Mouse (Mus musculus) c-Kit-positive CD71-positive TER-119-positive erythroid progenitor cells, embryonic 14.5 days (primary cell): ENCODE results near the gene Zfp661.
"Not testable (repeated sequence)": the region's sequence is repeated elsewhere in the genome, so short reads cannot be mapped to it uniquely, and the experiment has no call there.

Source experiments
- DNase-seq: peaks from one replicate; pipeline ENCODE4 v3.0.0-alpha.2; 2013; ENCODE audit warnings: low spot score

The Zfp661 gene

GRCm38 (mm10) chr2:127586694-127587513 lies at the start of gene Zfp661, which contains the start of gene Mrps5:
Gene Zfp661 (minus strand): TSS chr2:127587094.
Gene Mrps5 (plus strand): TSS chr2:127587222.
- peak; percentile 84 for DNase-seq

DNA sequence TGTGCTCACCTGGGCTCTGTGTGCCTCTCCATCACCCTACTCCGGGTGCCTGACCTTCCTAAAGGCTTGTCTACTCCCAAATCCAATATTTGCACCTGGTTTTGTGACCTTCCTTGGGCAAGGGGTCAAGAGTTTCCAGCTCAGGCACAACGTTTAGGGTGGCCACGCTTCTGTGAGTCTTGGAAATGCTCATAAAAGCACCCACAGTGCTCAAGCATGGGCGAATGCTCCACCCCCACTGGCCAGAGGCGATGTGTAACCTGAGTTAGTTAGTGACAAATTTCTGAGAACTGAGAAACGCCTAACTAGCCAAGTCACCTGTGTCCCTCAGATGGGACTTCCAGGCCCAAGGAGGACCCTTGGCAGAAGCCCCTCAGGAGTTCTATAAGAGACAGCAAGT lies 48.7 kb upstream of the Zfp661 start:
- no peak for DNase-seq

DNA sequence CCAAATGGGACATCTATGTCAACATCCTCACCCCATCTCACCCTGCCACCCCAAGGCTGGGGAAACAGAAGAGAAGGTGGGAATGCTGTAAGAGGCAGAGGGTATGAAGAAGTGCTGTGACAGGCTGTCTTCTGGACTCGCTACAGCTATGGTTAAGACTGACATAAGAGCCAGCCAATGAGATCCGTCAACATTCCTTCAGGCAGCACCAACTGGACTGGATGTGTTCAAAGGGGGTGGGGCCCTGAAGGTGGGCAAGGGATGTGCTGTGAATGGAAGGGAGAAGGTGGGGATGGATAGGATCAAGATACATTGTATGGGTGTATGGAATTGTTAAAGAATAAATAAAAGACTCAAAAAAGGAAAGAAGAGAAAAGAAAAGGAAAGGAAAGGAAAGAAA lies 45.7 kb upstream of the Zfp661 start:
- no peak for DNase-seq

GRCm38 (mm10) chr2:127627990-127628570 lies 41.2 kb upstream of the Zfp661 start:
- DNase-seq, result no peak

GRCm38 (mm10) chr2:127627354-127627753 lies 40.5 kb upstream of the Zfp661 start:
- DNase-seq, result no peak

DNA sequence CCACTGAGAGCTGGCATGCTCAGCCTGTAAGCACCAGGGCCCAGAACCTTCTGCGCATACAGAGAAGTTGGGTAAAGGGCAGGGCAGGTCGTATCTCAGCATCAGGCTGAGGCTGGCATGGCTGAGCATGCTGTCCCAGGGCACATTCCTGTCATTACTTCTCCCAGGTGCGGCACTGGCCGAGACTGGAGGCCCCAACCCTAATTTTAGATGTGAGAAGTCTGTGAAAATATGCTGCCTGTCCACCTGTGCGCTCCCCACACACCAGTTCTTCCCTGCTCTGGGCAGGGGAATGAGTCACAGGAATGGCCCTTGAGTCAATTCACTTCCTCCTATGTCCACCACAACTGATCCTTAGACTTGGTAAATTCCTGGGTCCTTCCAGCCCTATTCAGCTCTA lies 38.8 kb upstream of the Zfp661 start:
- no peak for DNase-seq

DNA sequence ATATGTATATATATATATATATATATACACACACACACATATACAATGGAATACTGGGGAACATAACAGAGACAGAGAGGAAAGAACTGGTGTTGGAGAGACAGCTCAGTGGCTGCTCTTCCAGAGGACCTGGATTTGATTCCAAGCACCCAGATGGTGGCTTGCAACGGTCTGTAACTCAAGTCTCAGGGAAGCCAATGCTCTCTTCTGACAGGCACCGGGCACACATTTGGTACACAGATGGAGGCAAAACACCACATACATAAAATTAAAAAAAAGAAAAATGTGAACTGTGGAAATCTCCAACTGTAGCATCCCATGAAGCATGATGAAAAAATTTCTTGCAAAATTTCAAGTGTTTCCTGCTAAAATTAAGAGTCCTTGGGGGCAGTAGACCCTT lies 37.9 kb upstream of the Zfp661 start:
- DNase-seq, result no peak

DNA sequence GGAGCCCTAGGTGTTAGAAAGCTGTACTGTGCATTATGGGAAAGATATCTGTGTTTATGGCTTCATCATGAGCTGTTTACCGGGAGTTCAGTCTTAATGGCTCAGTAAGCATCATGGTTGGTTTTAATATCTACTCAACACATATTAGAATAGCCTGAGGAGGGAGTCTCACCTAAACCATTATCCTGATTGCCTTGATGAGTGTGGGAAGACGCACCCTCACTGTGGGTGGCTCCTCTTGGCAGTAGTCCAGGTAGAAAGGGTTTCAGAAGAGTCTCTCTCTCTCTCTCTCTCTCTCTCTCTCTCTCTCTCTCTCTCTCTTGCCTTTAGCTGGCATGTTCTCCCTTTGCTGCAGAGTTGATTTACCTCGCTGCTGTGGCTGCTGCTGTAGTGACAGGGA lies 35.2 kb upstream of the Zfp661 start:
- no peak for DNase-seq

- no peak for DNase-seq
These were observed 32.4 kb upstream of the Zfp661 start for GRCm38 (mm10) chr2:127619311-127619710.

- DNase-seq, result no peak
These were observed 25.4 kb upstream of the Zfp661 start for GRCm38 (mm10) chr2:127612288-127612687.

GRCm38 (mm10) chr2:127611386-127611785 lies 24.5 kb upstream of the Zfp661 start:
- DNase-seq, result no peak

DNA sequence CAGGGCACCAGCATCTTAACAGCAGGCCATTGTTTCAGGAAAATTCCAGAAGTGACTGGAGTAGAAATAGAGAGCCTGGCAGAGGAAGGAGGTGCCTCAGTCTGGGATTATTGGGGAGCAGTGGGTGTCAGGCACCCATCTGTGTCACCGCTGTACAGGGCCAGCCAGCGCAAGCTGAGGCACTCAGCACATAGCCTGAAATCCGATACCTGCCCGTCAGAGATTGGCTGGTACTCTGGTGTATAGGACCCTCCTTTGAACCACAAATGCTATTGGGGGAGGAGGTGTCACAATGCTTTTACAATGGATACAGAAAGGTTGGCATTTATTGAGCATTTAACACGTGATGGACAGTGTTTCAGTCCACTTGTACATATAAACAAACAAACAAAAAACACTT lies 22.1 kb upstream of the Zfp661 start:
- DNase-seq, result no peak

DNA sequence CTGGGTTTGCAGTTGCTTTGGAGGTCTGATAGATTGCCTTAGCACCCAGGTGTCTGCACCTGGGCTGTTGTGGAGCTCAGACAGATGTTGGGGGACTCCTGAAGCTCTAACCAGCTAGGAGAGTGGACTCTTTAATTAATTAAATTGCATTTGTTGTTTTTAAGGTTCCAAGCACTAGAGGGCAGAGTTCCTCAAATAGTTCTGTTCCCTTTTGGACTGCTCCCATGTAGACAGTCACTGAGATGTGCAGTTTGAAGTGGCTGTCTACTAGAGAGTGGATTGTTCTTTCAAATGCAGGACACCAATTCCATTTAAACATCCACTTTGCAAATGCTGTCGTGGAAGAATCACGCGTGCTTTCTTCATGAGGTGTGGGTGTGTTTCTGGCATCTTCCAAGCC lies 21.3 kb upstream of the Zfp661 start:
- DNase-seq, result peak; percentile 19

DNA sequence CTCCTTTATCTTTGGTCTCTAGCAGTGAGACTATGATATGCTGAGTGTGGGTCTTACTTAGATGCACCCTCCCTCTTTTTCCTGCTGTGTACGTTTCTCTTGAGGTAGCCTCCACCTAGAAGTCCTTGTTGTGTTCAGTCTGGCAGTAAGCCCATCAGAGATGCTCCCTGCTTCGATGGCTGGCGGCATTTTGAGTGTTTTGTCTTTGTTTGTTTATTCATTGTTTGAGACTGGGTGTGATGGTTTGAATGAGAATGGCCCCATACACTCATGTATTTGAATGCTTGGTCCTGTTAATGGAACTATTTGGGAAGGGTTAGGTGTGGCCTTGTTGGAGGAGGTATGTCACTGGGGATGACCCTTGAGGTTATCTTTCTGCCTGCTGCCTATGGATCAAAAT lies 18.3 kb upstream of the Zfp661 start:
- DNase-seq, result no peak

GRCm38 (mm10) chr2:127603383-127603782 lies 16.5 kb upstream of the Zfp661 start:
- DNase-seq, result not testable (repeated sequence)

DNA sequence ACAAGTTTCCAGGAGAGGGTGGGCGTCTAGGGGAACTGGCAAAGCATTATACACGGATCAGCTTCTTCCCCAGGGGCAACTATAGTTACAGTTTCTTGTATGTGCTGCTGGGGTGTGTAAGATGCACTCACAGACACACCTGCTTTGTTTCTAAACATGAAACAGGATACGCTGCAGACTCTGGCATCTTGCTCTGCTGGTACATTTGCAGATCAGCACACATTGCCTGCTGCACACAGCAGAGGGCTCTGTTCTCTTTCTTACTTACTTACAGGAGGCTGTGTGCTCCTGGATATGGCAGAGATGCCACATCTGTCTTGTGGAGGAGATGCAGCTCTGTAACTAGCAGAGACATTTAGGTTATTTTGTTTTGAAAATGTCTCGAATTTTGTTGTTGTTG lies 3.9 kb upstream of the Zfp661 start:
- DNase-seq, result no peak

DNA sequence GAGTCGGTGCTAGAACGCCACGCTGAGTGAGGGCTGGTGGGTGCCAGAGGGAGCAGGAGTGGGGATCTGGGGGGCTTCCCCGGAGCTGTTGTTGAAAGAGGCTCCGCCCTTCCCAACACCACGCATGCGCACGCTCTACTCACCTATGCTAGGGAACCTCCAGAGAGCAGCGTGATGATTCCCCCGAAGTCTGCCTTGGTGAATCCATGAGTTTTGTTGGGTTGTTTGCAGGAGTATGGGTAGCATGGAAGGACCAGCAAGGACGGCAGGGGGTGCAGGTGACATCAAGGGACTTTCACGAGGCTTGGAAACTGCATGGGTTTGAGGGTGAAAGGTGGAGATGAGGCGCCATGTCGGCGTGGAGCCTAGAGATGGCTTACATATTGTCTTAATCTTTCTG lies 3.3 kb upstream of the Zfp661 start:
- DNase-seq, result no peak

DNA sequence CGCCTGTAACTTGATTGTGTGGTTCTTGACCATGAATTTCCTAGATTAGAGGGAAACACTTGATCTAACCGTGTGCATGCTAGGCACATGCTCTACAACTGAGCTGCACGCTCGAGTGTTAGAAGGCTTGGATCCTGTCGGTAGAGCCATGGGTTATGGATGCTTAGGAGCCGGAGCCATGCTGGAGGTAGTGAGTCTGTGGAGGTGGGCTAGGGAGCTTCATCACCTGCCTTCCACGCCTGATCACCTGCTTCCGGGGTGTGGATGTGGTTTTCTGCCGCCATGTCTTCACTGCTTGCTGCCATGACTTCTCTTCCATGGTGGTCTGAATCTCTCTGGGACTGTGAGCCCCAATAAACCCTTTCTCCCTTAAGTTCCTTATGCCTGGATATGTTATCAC lies 2.0 kb upstream of the Zfp661 start:
- no peak for DNase-seq

GRCm38 (mm10) chr2:127587514-127587844 lies 585 bp upstream of the Zfp661 start:
- no peak for DNase-seq

- DNase-seq, result peak; percentile 92
These were observed 2.4 kb downstream of the Zfp661 start for GRCm38 (mm10) chr2:127584436-127584858.

- no peak for DNase-seq
These were observed 13.6 kb downstream of the Zfp661 start for GRCm38 (mm10) chr2:127573322-127573721.

DNA sequence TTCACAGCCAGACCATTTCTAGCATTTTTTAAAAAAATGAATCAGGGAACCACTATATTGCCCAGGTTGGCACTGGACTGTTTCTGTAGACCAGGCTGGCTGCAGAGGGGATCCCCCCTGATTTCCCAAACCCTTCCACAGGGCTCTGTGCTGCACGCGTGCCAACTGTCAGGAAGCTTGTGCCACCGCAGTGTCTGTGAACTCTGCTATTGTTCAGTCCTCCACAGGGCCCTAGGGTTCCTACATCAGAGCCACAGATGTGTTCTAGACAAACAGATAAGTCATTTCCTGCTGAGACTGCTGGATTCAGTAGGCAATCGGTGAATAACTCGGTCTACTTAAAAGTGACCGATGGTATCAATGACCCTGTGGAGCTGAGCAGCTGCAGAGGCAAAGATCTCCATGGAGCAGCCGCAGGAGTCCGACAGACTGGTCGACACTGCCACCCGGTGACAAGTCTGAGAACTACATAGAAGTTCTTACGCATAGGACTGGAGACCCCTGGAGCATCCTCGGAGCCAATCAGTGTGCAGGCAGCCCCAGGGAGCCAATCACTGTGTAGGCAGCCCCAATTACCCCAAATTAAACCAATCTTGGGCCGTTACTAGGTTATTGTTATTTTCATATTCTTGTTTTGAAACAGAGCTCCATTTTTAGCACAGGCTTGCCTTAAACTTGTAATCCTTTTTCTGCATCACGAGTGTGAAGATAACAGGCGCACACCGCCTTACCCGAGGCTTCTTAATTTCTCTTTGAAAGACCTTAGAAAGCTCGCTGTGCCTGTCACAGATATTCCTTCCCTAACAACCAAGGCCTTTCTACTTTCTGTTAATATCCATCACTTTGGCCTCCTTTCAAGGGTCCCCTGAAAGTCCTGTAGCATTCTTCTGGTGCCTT lies 27.6 kb downstream of the Zfp661 start:
- peak; percentile 42 for DNase-seq

- no peak for DNase-seq
These were observed 35.8 kb downstream of the Zfp661 start for GRCm38 (mm10) chr2:127551078-127551477.
